Mouse (Mus musculus) thymus, postnatal 36 days (tissue): Measurements from ENCODE around the gene Serpina7.

ENCODE experiments used
- DNase-seq, 2 experiments: peaks; one replicate each; pipeline ENCODE4 v3.0.0; 2022; ENCODE audit warnings: mixed read lengths in 2 of 2

The Serpina7 gene

GRCm38 (mm10) chrX:139085077-139085476, at the start of gene Serpina7:
Serpina7 (minus strand) TSS chrX:139085236.
- DNase-seq = no peak

- DNase-seq = no peak
Measured at GRCm38 (mm10) chrX:139134031-139134430, 49.0 kb upstream of the Serpina7 start.

GRCm38 (mm10) chrX:139097197-139097596, 12.2 kb upstream of the Serpina7 start:
- no peak for DNase-seq

- DNase-seq = no peak
Measured at GRCm38 (mm10) chrX:139085943-139086342, 907 bp upstream of the Serpina7 start, which contains the start of gene 4930513O06Rik. 4930513O06Rik (plus strand) TSS chrX:139086243.

GRCm38 (mm10) chrX:139078493-139078892, 6.5 kb downstream of the Serpina7 start:
- DNase-seq = no peak

- DNase-seq = no peak
Measured at GRCm38 (mm10) chrX:139064078-139064477, 21.0 kb downstream of the Serpina7 start.

- no peak for DNase-seq
Measured at GRCm38 (mm10) chrX:139053149-139053548, 31.9 kb downstream of the Serpina7 start.

- DNase-seq = no peak
Measured at GRCm38 (mm10) chrX:139051976-139052375, 33.1 kb downstream of the Serpina7 start.

- no peak for DNase-seq
Measured at GRCm38 (mm10) chrX:139041148-139041547, 43.9 kb downstream of the Serpina7 start.

- no peak for DNase-seq
Measured at GRCm38 (mm10) chrX:139039314-139039713, 45.7 kb downstream of the Serpina7 start.

- no peak for DNase-seq
Measured at GRCm38 (mm10) chrX:139037666-139038065, 47.4 kb downstream of the Serpina7 start.
